Mouse (Mus musculus) spleen, postnatal 36 days (tissue): ENCODE results near the gene Fam83c.

Source experiments
- DNase-seq, 2 experiments: peaks; one replicate each; pipeline ENCODE4 v3.0.0; 2022; ENCODE audit warnings: low spot score in 2 of 2, mixed read lengths in 1 of 2

Fam83c gene

DNA sequence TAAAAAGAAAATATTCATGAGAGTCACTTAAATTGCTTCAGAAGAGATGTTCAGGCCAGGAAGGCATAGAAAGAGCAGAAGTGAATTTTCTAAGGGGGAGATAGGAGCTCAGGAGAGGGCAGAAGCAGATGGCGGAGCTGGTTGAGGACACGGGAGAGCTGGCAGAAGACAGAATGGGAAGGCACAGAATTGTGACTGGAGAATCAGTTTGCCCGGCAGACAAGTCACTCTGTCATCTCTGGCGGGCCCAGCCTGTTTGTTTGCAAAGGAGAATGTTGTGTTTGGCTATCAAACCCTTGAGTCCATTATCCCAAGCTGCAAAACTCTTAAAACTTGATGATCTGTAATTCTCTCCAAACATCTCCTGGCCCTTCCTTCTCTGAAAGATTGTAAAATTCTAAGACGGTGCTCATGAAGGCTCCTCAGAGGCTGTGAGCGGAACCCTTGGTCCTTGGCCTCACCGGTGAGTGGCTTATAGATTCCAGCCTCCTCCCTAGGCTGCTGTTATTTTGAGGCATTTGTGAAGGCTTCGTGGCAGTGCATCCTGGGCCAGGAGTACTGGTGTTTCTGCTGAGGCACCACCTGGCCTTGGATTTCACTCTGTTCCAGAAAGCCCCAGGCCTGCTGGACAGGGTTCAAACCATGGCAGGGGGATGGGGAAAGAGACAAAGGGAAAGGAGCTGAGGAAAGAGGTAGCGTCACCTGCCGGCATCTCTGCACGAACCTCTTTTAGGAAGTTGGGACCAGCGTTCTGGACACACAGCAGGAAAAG lies 39.8 kb downstream of the Fam83c start:
- no peak for DNase-seq

DNA sequence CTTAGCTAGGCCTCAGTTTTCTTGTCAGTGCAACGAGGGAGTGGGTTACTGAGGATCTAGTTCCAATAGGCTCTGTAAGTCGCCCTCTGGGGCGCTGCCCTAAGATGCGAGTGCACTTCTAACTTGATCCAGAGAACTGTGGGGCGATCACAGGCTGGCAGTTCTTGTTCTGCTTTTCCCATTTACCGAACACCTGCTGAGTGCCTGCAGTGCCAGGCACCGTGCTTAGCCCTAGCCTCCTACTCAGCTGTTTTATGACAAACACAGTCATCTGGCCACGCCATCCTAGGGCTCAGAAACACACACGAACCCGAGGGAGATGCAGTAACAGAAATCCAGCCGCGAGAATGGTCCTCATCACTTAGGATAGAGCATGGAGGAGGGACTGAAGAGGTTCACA lies 41.8 kb downstream of the Fam83c start:
- DNase-seq, result no peak

DNA sequence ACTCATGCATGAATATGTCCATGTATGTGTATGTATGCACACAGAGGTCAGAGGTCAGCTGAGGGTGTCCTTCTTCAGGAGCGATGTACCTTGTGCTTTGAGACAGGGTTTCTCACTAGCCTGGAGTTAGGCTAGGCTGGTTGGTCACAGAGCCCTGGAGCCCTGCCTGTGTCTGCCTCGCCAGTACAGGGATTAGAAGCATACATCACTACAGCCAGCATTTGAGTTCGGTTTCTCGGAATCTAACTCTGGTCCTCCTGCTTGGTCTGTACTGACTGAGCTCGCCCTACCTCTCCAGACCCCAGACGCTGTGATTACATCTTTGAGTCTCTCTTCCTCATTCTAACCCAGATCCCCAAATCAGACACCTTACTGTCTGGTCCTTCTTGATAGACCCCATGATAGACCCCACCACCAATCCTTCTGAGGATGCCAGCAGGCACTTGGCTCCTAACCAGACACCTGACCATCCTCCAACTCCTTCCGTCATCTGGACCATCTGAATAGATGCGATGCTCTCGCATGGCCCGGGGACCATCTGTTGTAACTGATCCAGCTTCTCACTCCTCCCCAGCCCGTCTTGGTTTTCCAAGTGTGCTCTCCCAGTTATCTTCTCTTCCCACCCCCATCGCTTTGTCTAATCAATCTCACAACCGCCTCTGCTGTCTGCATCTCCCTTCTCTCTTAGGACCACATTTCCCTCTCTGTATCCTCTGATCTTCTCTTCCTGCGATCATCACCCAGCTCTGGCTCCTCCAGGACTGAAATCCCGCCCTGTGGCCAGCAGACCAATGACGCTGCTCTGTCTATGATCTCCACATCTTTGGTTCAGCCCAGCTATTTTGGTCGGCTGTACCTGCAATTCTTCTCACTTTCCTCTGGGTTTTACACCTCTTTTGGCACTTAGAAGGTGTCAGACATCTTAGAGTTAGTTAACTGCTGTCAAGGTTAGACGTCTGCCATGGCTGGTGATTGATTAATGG lies 46.4 kb downstream of the Fam83c start:
- no peak for DNase-seq

DNA sequence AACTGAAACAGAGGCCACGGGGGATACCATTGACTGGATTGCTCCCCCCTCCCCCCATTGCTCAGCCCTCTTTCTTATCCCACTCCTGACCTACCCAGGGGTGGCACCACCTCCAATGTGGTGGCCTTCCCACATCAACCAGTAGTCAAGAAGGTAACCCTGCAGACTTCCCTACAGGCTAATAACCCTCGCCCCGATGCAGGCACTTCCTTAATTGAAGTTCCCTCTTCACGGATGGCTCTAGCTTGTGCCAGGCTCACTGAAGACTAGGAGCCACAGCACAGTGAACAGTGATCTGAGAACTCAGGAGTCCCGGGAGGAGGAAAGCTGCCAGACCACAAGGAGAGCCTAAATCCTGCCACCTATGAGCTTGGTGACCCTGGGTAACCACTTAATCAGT lies 47.7 kb downstream of the Fam83c start:
- DNase-seq, result no peak

DNA sequence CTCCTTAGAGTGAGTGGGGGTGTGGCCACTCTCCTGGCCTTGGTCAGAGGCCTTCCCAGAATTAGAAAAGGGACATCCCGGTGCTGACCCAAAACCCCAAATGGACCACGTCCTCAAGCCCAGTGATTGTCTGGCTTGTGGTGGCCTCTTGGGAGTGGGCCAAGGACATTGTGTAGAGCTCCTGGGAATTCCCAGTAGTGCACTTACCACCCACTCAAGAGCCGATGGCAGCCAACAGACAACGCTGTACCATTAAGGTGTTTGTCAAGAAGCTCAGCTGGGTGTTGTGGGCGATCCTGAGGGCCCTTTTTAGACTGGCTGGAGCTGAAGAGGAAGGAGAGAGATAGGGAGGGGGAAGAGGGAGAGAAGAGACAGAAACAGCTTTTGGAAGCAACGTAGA lies 50.1 kb downstream of the Fam83c start:
- no peak for DNase-seq

DNA sequence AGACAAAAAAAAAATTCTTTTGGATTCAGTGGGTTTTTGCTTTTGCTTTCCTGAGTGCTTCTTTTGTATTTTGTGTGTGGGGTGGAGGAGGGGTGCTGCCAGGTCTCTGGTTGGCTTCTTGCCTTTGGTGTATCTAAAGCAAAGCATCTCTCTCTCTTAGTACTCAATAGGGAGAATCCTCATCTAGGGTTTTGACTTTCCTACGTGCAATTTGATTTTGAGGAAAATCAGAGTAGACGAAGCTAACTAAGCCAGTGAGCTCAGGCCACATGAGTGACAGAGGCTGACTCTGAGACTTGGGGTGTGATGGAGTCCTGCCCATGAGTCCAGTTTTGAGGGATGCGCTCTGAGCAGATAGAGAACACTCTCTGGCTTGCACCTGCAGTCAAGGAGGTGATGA lies 55.1 kb downstream of the Fam83c start:
- no peak for DNase-seq

DNA sequence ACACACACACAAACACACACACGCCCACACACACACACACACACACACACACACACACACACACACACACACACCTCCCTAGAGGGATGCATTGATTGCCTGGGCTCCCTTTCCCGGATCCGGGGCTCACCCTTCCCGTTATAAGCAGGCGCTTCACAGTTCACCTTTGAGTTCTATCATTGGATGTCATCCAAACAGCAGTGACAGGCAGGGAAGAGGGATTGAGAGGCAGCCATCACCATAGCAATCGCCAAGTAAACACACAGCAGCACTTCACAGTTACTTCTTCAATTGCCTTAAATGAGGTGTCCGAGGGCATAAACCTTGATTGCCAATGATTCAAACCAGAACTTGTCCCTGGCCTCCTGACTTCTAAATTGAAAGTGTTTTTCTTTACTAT lies 55.6 kb downstream of the Fam83c start:
- DNase-seq, result no peak

DNA sequence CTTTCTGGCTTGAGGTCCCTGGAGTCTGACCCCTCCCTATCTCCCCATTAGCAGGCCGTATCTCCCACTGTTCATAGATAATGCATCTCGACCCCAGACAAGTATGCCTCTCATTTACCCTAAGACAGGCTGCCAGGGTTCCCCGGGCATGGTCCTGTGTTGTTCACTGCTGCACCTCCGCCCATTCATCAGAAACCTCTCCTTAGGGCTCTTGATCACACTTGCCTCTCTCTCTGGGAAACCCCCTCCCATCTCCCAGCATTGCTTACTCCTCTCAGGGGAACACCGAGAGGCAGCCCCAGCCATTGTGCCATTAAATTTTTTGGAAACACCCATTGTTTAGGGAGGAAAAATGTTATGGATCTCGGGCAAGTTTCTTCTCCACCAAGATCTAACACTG lies 56.6 kb downstream of the Fam83c start:
- no peak for DNase-seq

DNA sequence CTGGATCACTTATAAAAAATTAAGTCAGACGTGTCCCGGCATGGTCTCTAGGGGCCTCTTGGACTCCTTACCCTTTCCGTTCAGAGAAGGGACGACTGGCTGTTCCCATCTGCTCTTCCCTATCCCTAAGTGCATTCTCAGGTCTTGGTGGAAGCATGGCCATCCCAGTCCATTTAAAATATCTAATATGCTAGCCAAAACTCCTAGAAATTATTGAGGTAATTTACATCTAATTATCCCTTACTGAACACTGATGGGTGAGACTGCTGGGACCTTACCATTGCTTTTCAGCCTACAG lies 57.0 kb downstream of the Fam83c start:
- DNase-seq, result no peak
